Mouse (Mus musculus) cortical plate, adult 2 months (tissue): ENCODE measurements around the gene Gm14435. TPM values are rescaled to one million over a fixed set of nuclear protein-coding genes. Genes with fewer than 3 reads are reported as not detected.
"Not testable (repeated sequence)": the region's sequence is repeated elsewhere in the genome, so short reads cannot be mapped to it uniquely, and the experiment has no call there.

Experiments
- H3K27ac ChIP-seq: fragments of 200-500 bp; 2 replicates; pipeline ENCODE4 v1.5.1; 2012; ENCODE audit warnings: low read length, control low read depth, inconsistent platforms; ENCODE audit not compliant: insufficient read depth
- H3K4me1 ChIP-seq: fragments of 200-500 bp; 2 replicates; pipeline ENCODE4 v1.6.1; 2011; ENCODE audit warnings: low read length; ENCODE audit not compliant: control insufficient read depth, insufficient read depth
- H3K4me3 ChIP-seq: fragments of 200-500 bp; 2 replicates; pipeline ENCODE4 v1.5.1; 2011; ENCODE audit warnings: mild to moderate bottlenecking, low read length, control low read depth; ENCODE audit not compliant: insufficient read depth
- polyA plus RNA-seq: library from polyadenylated mRNA; depleted of rRNA; stranded (reverse); fragments of >200 nt; gene quantifications from 2 replicates; pipeline ENCODE4 v1.2.3, GENCODE M21; 2012; rRNA removed

The Gm14435 gene
- 3.1 and 4.8 TPM in 2 replicates for polyA plus RNA-seq

DNA sequence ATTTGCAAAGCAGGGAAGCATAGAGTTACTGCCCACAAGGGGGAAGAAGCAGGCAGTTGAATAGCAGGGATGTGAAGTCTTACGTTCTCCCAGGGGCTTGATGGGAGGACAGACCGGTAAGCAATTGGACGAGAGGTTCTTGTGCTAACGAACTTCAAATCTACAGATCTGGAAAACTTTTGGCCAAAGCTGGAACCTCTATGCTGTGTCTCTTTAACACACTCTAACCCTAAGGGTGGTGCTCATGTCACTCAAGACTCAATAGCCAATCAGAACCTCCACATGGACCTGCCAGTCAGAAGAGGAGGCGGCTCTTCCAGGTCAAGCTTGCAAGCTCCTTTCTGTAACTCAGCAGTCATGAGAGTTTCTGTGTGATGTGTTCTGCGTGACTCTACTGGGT, at the start of gene Gm14435:
TSS of gene Gm14435 (plus strand) at position 301 of the 400 bp plus-strand sequence.
- H3K4me1 ChIP-seq, H3K27ac ChIP-seq, H3K4me3 ChIP-seq: not testable (repeated sequence)

Other genes starting within 250 kb of the Gm14435 start
- gene 2210418O10Rik, start 197.0 kb upstream of the Gm14435 start, polyA plus RNA-seq: 3.9 and 6.5 TPM in 2 replicates
- gene Gm11009, start 104.1 kb upstream of the Gm14435 start, polyA plus RNA-seq: not detected in 2 replicates
- gene Gm14434, start 63.2 kb downstream of the Gm14435 start, polyA plus RNA-seq: 16.8 and 17.2 TPM in 2 replicates
- gene Zfp967, start 97.5 kb downstream of the Gm14435 start, polyA plus RNA-seq: not detected in 2 replicates
- gene Gm14308, start 212.8 kb downstream of the Gm14435 start, polyA plus RNA-seq: 16.5 and 19.7 TPM in 2 replicates
- 8.1 TPM in 2 replicates for gene Zfp973, start 246.9 kb downstream of the Gm14435 start, polyA plus RNA-seq